Mouse (Mus musculus) limb, embryonic 11.5 days (tissue): Measurements from ENCODE around the gene Zfp217. TPM values are rescaled to one million over a fixed set of nuclear protein-coding genes. Genes with fewer than 3 reads are reported as not detected.
A peak's percentile ranks its signal among the peaks of the same experiment; 100 is the strongest.

ENCODE experiments used
- ATAC-seq: fragments of 200-750 bp; cut with Nextera tagmentation; 2 replicates; pipeline ENCODE4 v1.8.0; 2017; ENCODE audit warnings: low read depth; ENCODE audit not compliant: insufficient number of reproducible peaks, low FRiP score, low TSS enrichment
- DNase-seq: peaks from one replicate; pipeline ENCODE4 v3.0.0-alpha.2; 2015; ENCODE audit warnings: low spot score
- H3K27ac ChIP-seq: fragments of 300-500 bp; sonication (generic); replicated peaks from 2 replicates; pipeline ENCODE4 v1.5.1; 2014; ENCODE audit warnings: low read depth, mild to moderate bottlenecking, low read length
- H3K27me3 ChIP-seq: fragments of 300-500 bp; sonication (generic); 2 replicates; pipeline ENCODE4 v1.6.1; 2014; ENCODE audit warnings: mild to moderate bottlenecking, low read length, mixed read lengths; ENCODE audit not compliant: control insufficient read depth, insufficient read depth
- H3K36me3 ChIP-seq: fragments of 300-500 bp; sonication (generic); 2 replicates; pipeline ENCODE4 v1.6.1; 2014; ENCODE audit warnings: mild to moderate bottlenecking, low read length, moderate library complexity, mixed read lengths; ENCODE audit not compliant: control insufficient read depth, insufficient read depth
- H3K4me1 ChIP-seq: fragments of 300-500 bp; sonication (generic); 2 replicates; pipeline ENCODE4 v1.6.1; 2014; ENCODE audit warnings: low read length, mixed read lengths; ENCODE audit not compliant: control insufficient read depth, insufficient read depth
- H3K4me2 ChIP-seq: fragments of 300-500 bp; sonication (generic); 2 replicates; pipeline ENCODE4 v1.6.1; 2014; ENCODE audit warnings: low read depth, mild to moderate bottlenecking, moderate library complexity; ENCODE audit not compliant: severe bottlenecking
- H3K4me3 ChIP-seq: fragments of 300-500 bp; sonication (generic); 2 replicates; pipeline ENCODE4 v1.5.1; 2014; ENCODE audit warnings: low read depth, low read length
- H3K9ac ChIP-seq: fragments of 300-500 bp; sonication (generic); 2 replicates; pipeline ENCODE4 v1.6.1; 2014; ENCODE audit warnings: mild to moderate bottlenecking, low read length
- H3K9me3 ChIP-seq: fragments of 300-500 bp; sonication (generic); 2 replicates; pipeline ENCODE4 v1.6.1; 2016; ENCODE audit warnings: low read length; ENCODE audit not compliant: control insufficient read depth
- WGBS: fragments of 180-500 bp; shearing (Covaris S2); extraction: QIAGEN DNeasy Blood & Tissue Kit; methylation state at CpG from one replicate; pipeline ENCODE4 v1.1.7; 2014; 5-methylcytosine and 5-hydroxymethylcytosine counted together
- polyA plus RNA-seq: library from polyadenylated mRNA; unstranded; fragments of >200 nt; fragmentation: Nextera tagmentation; extraction: Ambion mirVana; gene quantifications from 2 replicates; pipeline ENCODE4 v1.2.1, GENCODE M21; 2014

Gene Zfp217
- polyA plus RNA-seq, 1 experiment from 2014 or later: 5.2 TPM

- WGBS: 10% methylated on average over 12 of the region's 12 CpGs
Observed at GRCm38 (mm10) chr2:170134026-170134690, 13.7 kb downstream of the Zfp217 start.

GRCm38 (mm10) chr2:170133093-170133731, 14.7 kb downstream of the Zfp217 start:
- peak overlapping the region; percentile 47 for H3K9ac ChIP-seq
- H3K4me3 ChIP-seq: peak overlapping the region; percentile 29
- H3K27me3 ChIP-seq: no peaks in the 10 kb centered on the region
- ATAC-seq (no peak), DNase-seq (peak; percentile 74)
- no peak overlapping the region for H3K27ac ChIP-seq
- peak overlapping the region; percentile 54 for H3K4me2 ChIP-seq
- H3K9me3 ChIP-seq: no peaks in the 10 kb centered on the region
- no peaks in the 10 kb centered on the region for H3K36me3 ChIP-seq
- WGBS: under 1% methylated on average over 28 of the region's 28 CpGs
- H3K4me1 ChIP-seq: peaks cover 14% of the 10 kb centered on the region

More at GRCm38 (mm10) chr2:170134026-170134690, 13.7 kb downstream of the Zfp217 start:
- Histone ChIP-seq H3K27me3 (no peaks in the 10 kb centered on the region), H3K9me3 (no peaks in the 10 kb centered on the region), H3K4me1 (peaks cover 8% of the 10 kb centered on the region), H3K4me2 (peak overlapping the region; percentile 54), H3K9ac (no peak overlapping the region), H3K4me3 (no peak overlapping the region), H3K36me3 (no peaks in the 10 kb centered on the region), H3K27ac (no peak overlapping the region)
- ATAC-seq (no peak), DNase-seq (peak; percentile 36)

- ATAC-seq (no peak), DNase-seq (no peak)
- Histone ChIP-seq H3K27ac (no peak overlapping the region), H3K9ac (no peak overlapping the region), H3K36me3 (no peaks in the 10 kb centered on the region), H3K9me3 (no peaks in the 10 kb centered on the region), H3K4me2 (peak overlapping the region; percentile 54), H3K27me3 (no peaks in the 10 kb centered on the region), H3K4me3 (peak overlapping the region; percentile 29; the same call in 1 of the 2 replicates), H3K4me1 (peaks cover 19% of the 10 kb centered on the region)
- under 1% methylated on average over 3 of the region's 3 CpGs for WGBS
Observed at GRCm38 (mm10) chr2:170132716-170133092, 15.2 kb downstream of the Zfp217 start.

DNA sequence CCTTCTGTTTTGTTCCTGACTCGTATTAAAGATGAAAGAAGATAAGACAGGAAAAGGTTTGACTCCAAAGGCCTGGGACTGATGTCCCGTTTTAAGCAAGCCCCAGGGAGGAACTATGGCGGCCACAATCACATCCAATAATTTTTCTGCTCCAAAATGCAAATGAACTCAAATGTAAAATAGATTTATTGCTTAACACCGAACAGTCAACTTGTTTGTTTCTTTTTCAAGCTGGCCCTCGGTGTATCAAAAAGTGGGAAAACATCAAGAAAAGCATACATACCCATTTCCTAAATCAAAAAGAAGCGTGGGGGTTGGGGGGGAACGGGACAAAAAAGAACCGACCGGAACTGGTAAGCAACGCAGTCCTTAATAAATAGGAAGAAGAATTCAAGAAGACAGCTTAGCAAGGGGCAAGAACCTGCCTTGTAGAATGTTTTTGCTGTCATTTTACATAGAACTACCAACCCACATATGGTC, 15.9 kb downstream of the Zfp217 start:
- H3K9ac ChIP-seq: no peak overlapping the region

DNA sequence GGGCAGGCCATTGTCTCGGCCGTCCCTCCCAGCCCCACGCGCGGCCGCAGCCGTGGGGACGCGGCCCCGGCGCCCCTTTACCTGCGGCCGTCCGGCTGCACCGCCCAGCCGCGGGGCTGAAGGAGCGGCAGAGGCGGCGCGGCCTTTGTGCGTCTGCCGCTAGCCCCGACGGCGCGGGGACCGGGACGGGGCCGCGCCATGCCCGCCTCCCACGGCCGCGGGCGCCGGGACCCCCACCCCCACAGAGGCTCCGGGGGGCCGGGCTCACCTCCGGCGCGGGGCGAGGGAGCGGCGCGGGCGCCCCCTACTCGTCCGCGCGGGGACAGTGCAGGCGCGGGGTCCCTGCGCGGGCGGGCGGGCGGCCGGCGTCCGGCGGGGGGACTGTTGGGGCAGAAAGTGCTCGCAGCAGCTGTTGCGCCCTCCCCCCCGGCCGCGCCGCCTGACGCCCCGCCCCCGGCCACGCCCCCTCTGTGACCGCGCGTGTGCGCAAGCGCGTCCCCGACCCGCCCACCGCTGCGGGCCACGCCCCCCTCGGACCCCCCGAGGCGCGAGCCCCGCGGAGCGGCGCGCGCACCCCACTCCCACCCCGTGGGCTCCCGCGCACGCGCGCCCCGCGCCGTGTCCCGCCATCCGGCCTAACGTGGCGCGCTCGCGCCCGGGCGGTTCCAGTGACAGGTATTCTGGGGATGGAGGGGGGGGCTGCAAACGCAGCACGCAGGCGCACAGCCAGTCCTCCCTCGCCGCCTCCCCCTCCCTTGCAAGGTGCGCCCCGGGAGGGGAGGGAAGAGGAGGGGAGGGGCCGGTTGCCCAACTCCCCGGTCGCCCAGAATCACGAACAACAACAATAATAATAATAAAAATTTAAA, 16.9 kb downstream of the Zfp217 start:
- Histone ChIP-seq H3K4me1 (peaks cover 26% of the 10 kb centered on the region), H3K27me3 (no peaks in the 10 kb centered on the region), H3K27ac (peak overlapping the region; percentile 92), H3K36me3 (no peaks in the 10 kb centered on the region), H3K9ac (peak overlapping the region; percentile 98), H3K4me3 (peak overlapping the region; percentile 75), H3K9me3 (no peaks in the 10 kb centered on the region), H3K4me2 (peak overlapping the region; percentile 74)
- DNase-seq (peak; percentile 95), ATAC-seq (peak; percentile 91)
- under 1% methylated on average over 72 of the region's 122 CpGs for WGBS

More for the DNA sequence above, 15.9 kb downstream of the Zfp217 start:
- H3K4me1 ChIP-seq: peaks cover 26% of the 10 kb centered on the region
- DNase-seq: peak; percentile 33
- peak overlapping the region; percentile 75 for H3K4me3 ChIP-seq
- H3K27me3 ChIP-seq: no peaks in the 10 kb centered on the region
- 6% methylated on average over 10 of the region's 10 CpGs for WGBS
- H3K4me2 ChIP-seq: peak overlapping the region; percentile 74; the same call in 1 of the 2 replicates
- ATAC-seq: no peak
- H3K36me3 ChIP-seq: no peaks in the 10 kb centered on the region
- H3K27ac ChIP-seq: 0 out of 2 replicates have a peak overlapping the region, but pooled peaks have one; percentile 14
- H3K9me3 ChIP-seq: no peaks in the 10 kb centered on the region

- peak overlapping the region; percentile 75 for H3K4me3 ChIP-seq
- ATAC-seq: peak; percentile 57
- peak overlapping the region; percentile 98 for H3K9ac ChIP-seq
- no peaks in the 10 kb centered on the region for H3K9me3 ChIP-seq
- no peaks in the 10 kb centered on the region for H3K27me3 ChIP-seq
- WGBS: under 1% methylated on average over 43 of the region's 48 CpGs
- DNase-seq: peak; percentile 74
- H3K27ac ChIP-seq: peak overlapping the region; percentile 92
- H3K4me2 ChIP-seq: peak overlapping the region; percentile 74
- peaks cover 31% of the 10 kb centered on the region for H3K4me1 ChIP-seq
- no peaks in the 10 kb centered on the region for H3K36me3 ChIP-seq
Observed at GRCm38 (mm10) chr2:170129923-170130779, 17.8 kb downstream of the Zfp217 start.

DNA sequence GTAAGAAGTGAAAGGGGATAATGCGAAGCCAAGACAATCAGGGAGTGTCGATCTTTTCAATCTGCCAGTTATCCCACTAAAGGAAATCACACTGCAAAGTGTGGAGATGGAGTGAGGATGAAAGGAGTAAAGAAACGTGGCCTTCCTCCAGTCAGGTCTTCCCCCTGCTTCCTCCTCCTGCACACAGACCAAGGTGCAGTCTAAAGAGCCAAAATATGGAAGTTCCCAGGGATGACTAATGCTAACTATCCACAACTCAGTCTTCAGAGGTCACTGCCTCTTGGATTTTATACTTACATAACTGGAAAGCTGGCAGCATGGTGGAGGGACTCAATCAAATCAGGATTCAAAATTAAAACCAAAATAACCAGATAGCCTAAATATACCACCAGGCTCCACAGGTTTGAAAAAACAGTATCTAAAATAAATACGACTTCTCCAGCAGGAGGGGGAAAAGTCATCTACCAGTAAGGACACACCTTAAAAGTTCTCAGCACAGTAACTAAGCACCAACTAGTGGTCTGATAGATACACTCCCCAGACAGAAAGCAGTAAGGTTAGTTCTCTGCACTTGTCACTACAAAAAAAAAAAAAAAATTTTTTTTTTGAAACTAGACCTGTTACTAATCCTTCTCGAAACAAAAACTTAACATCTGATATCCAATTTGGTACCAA, 18.5 kb downstream of the Zfp217 start:
- no peaks in the 10 kb centered on the region for H3K9me3 ChIP-seq
- H3K36me3 ChIP-seq: no peaks in the 10 kb centered on the region
- H3K9ac ChIP-seq: peak overlapping the region; percentile 98
- DNase-seq: no peak
- peak overlapping the region; percentile 74 for H3K4me2 ChIP-seq
- peaks cover 31% of the 10 kb centered on the region for H3K4me1 ChIP-seq
- peak overlapping the region; percentile 75 for H3K4me3 ChIP-seq
- 18% methylated on average over 5 of the region's 5 CpGs for WGBS
- H3K27ac ChIP-seq: peak overlapping the region; percentile 92
- H3K27me3 ChIP-seq: no peaks in the 10 kb centered on the region
- no peak for ATAC-seq
